Mouse (Mus musculus) NIH3T3 (cell line): ENCODE data around the gene Vps4b.
A peak's percentile ranks its signal among the peaks of the same experiment; 100 is the strongest.

Source experiments
- DNase-seq: peaks from one replicate; pipeline ENCODE4 v3.0.0-alpha.2; 2012; ENCODE audit warnings: low read depth

The Vps4b gene

GRCm38 (mm10) chr1:106796542-106796924 lies at the start of gene Vps4b:
TSS of gene Vps4b (minus strand) at chr1:106796728.
- peak; percentile 98 for DNase-seq

GRCm38 (mm10) chr1:106828784-106829183 lies 32.3 kb upstream of the Vps4b start:
- no peak for DNase-seq

- peak; percentile 89 for DNase-seq
Observed at GRCm38 (mm10) chr1:106822297-106822696, 25.8 kb upstream of the Vps4b start.

- DNase-seq: peak; percentile 79
Observed at GRCm38 (mm10) chr1:106818323-106818722, 21.8 kb upstream of the Vps4b start.

- DNase-seq: no peak
Observed at GRCm38 (mm10) chr1:106816766-106817165, 20.2 kb upstream of the Vps4b start.

- no peak for DNase-seq
Observed at GRCm38 (mm10) chr1:106815265-106815664, 18.7 kb upstream of the Vps4b start.

GRCm38 (mm10) chr1:106814864-106815263 lies 18.3 kb upstream of the Vps4b start:
- DNase-seq: no peak

GRCm38 (mm10) chr1:106799931-106800330 lies 3.4 kb upstream of the Vps4b start:
- no peak for DNase-seq

GRCm38 (mm10) chr1:106799406-106799805 lies 2.9 kb upstream of the Vps4b start:
- DNase-seq: no peak

- DNase-seq: peak; percentile 19
Observed at GRCm38 (mm10) chr1:106796987-106797779, 655 bp upstream of the Vps4b start.

GRCm38 (mm10) chr1:106795634-106796541 lies 640 bp downstream of the Vps4b start:
- peak; percentile 71 for DNase-seq

GRCm38 (mm10) chr1:106774896-106775295 lies 21.6 kb downstream of the Vps4b start:
- no peak for DNase-seq

GRCm38 (mm10) chr1:106774092-106774491 lies 22.4 kb downstream of the Vps4b start:
- DNase-seq: no peak

GRCm38 (mm10) chr1:106768773-106769172 lies 27.8 kb downstream of the Vps4b start:
- no peak for DNase-seq

- DNase-seq: peak; percentile 53
Observed at GRCm38 (mm10) chr1:106765771-106766170, 30.8 kb downstream of the Vps4b start.

GRCm38 (mm10) chr1:106764846-106765245 lies 31.7 kb downstream of the Vps4b start:
- peak; percentile 17 for DNase-seq

- DNase-seq: no peak
Observed at GRCm38 (mm10) chr1:106764281-106764680, 32.2 kb downstream of the Vps4b start.

- no peak for DNase-seq
Observed at GRCm38 (mm10) chr1:106760750-106761149, 35.8 kb downstream of the Vps4b start.

GRCm38 (mm10) chr1:106759572-106760435 lies 36.7 kb downstream of the Vps4b start, which contains the start of gene Kdsr:
TSS of gene Kdsr (minus strand) at chr1:106759727.
- DNase-seq: peak; percentile 99

- DNase-seq: peak; percentile 64
Observed at GRCm38 (mm10) chr1:106758734-106759571, 37.6 kb downstream of the Vps4b start.

GRCm38 (mm10) chr1:106756633-106757032 lies 39.9 kb downstream of the Vps4b start:
- DNase-seq: no peak
